Mouse (Mus musculus) lung, adult 2 months (tissue): ENCODE data around the gene Tfpi. TPM values are rescaled to one million over a fixed set of nuclear protein-coding genes. Genes with fewer than 3 reads are reported as not detected.

Experiments
- DNase-seq: peaks from one replicate; pipeline ENCODE4 v3.0.0; 2022
- H3K4me1 ChIP-seq: fragments of 200-500 bp; 2 replicates; pipeline ENCODE4 v1.6.1; 2011; ENCODE audit warnings: low read length; ENCODE audit not compliant: control insufficient read depth, insufficient read depth
- H3K4me3 ChIP-seq: fragments of 200-500 bp; replicated peaks from 2 replicates; pipeline ENCODE3; 2011; ENCODE audit warnings: low read depth, mild to moderate bottlenecking, control low read depth, low read length; ENCODE audit errors: extremely low read depth
- CTCF ChIP-seq: fragments of 200-500 bp; IDR thresholded peaks from 2 replicates; pipeline ENCODE4 v1.5.1; 2011; ENCODE audit warnings: mild to moderate bottlenecking, low read length, control low read depth; ENCODE audit not compliant: insufficient read depth
- POLR2A ChIP-seq: fragments of 200-500 bp; IDR thresholded peaks from 2 replicates; pipeline ENCODE4 v1.6.1; 2011; ENCODE audit warnings: low read depth, mild to moderate bottlenecking, control low read depth, low read length, borderline replicate concordance; ENCODE audit errors: extremely low read depth
- WGBS: fragments of 180-500 bp; shearing (Covaris S2); methylation state at CpG from one replicate; pipeline ENCODE4 v1.1.7; 2018; 5-methylcytosine and 5-hydroxymethylcytosine counted together
- polyA plus RNA-seq: library from polyadenylated mRNA; depleted of rRNA; stranded (reverse); fragments of >200 nt; gene quantifications from 2 replicates; pipeline ENCODE4 v1.2.3, GENCODE M21; 2012; rRNA removed

Gene Tfpi
- 6.2 and 10.5 TPM in 2 replicates for polyA plus RNA-seq

GRCm38 (mm10) chr2:84476577-84476976, at the start of gene Tfpi:
TSS of gene Tfpi (minus strand) at chr2:84476775.
- TF ChIP-seq CTCF (no peak), POLR2A (no peak)
- H3K4me3 ChIP-seq = peak within 1 kb of the TSS; percentile 55
- 24% methylated on average over 4 of the region's 4 CpGs for WGBS
- H3K4me1 ChIP-seq = peaks cover 5% of the 10 kb centered on the region
- no peak for DNase-seq

- no peak overlapping the region for H3K4me3 ChIP-seq
- H3K4me1 ChIP-seq = no peaks in the 10 kb centered on the region; the same call in 1 of the 2 replicates
- DNase-seq = no peak
- TF ChIP-seq POLR2A = no peak
- no peak for TF ChIP-seq CTCF
- WGBS = 39% methylated on average over 7 of the region's 7 CpGs
Measured at GRCm38 (mm10) chr2:84526221-84526620, 49.6 kb upstream of the Tfpi start.

GRCm38 (mm10) chr2:84525806-84526205, 49.2 kb upstream of the Tfpi start:
- 47% methylated on average over 6 of the region's 6 CpGs for WGBS
- DNase-seq = no peak

GRCm38 (mm10) chr2:84525047-84525446, 48.5 kb upstream of the Tfpi start:
- TF ChIP-seq POLR2A (no peak), CTCF (no peak)
- DNase-seq = no peak
- Histone ChIP-seq H3K4me3 (no peak overlapping the region), H3K4me1 (peaks cover 2% of the 10 kb centered on the region; the same call in 1 of the 2 replicates)
- WGBS = 70% methylated on average over 5 of the region's 5 CpGs

More at GRCm38 (mm10) chr2:84525806-84526205, 49.2 kb upstream of the Tfpi start:
- Histone ChIP-seq H3K4me1 (no peaks in the 10 kb centered on the region; the same call in 1 of the 2 replicates), H3K4me3 (no peak overlapping the region)
- TF ChIP-seq POLR2A (no peak), CTCF (no peak)

- Histone ChIP-seq H3K4me1 (peaks cover 11% of the 10 kb centered on the region), H3K4me3 (no peak overlapping the region)
- TF ChIP-seq POLR2A = no peak
- TF ChIP-seq CTCF = no peak
- 58% methylated on average over 6 of the region's 6 CpGs for WGBS
- no peak for DNase-seq
Measured at GRCm38 (mm10) chr2:84523994-84524393, 47.4 kb upstream of the Tfpi start.

- TF ChIP-seq POLR2A (no peak), CTCF (no peak)
- DNase-seq = no peak
- 64% methylated on average over 6 of the region's 6 CpGs for WGBS
- peaks cover 11% of the 10 kb centered on the region for H3K4me1 ChIP-seq
- H3K4me3 ChIP-seq = no peak overlapping the region
Measured at GRCm38 (mm10) chr2:84523103-84523865, 46.7 kb upstream of the Tfpi start.

GRCm38 (mm10) chr2:84519514-84520067, 43.0 kb upstream of the Tfpi start:
- TF ChIP-seq POLR2A (no peak), CTCF (no peak)
- WGBS = 17% methylated on average over 12 of the region's 12 CpGs
- Histone ChIP-seq H3K4me3 (no peak overlapping the region), H3K4me1 (peaks cover 11% of the 10 kb centered on the region)
- peak; percentile 57 for DNase-seq

GRCm38 (mm10) chr2:84518767-84519166, 42.2 kb upstream of the Tfpi start:
- Histone ChIP-seq H3K4me1 (peaks cover 11% of the 10 kb centered on the region), H3K4me3 (no peak overlapping the region)
- TF ChIP-seq CTCF (no peak), POLR2A (no peak)
- WGBS = 32% methylated on average over 5 of the region's 5 CpGs
- no peak for DNase-seq

- Histone ChIP-seq H3K4me3 (no peak overlapping the region), H3K4me1 (no peaks in the 10 kb centered on the region; the same call in 1 of the 2 replicates)
- 86% methylated on average over 3 of the region's 3 CpGs for WGBS
- no peak for DNase-seq
- TF ChIP-seq POLR2A (no peak), CTCF (no peak)
Measured at GRCm38 (mm10) chr2:84513281-84513680, 36.7 kb upstream of the Tfpi start.
